Mouse (Mus musculus) myocyte (in vitro differentiated cells): ENCODE data around the gene Nr2f6. TPM values are rescaled to one million over a fixed set of nuclear protein-coding genes. Genes with fewer than 3 reads are reported as not detected.

Experiments used
- H3K27me3 ChIP-seq: one replicate; pipeline ENCODE4 v1.6.1; 2011; ENCODE audit not compliant: control insufficient read depth, insufficient read depth, insufficient read length
- H3K36me3 ChIP-seq: one replicate; pipeline ENCODE4 v1.6.1; 2011; ENCODE audit not compliant: control insufficient read depth, insufficient read depth
- H3K4me2 ChIP-seq: one replicate; pipeline ENCODE4 v1.6.1; 2011; ENCODE audit warnings: low read depth, control low read depth
- H3K4me3 ChIP-seq: one replicate; pipeline ENCODE4 v1.5.1; 2011; ENCODE audit warnings: mild to moderate bottlenecking, control low read depth, moderate library complexity
- H3K79me2 ChIP-seq: one replicate; pipeline ENCODE4 v1.6.1; 2011; ENCODE audit not compliant: control insufficient read depth, insufficient read depth
- H3ac ChIP-seq: one replicate; pipeline ENCODE4 v1.6.1; 2011; ENCODE audit not compliant: control insufficient read depth, insufficient read length
- CEBPB ChIP-seq: IDR thresholded peaks from 2 replicates; pipeline ENCODE4 v1.6.1; 2011; ENCODE audit warnings: mild to moderate bottlenecking, moderate library complexity; ENCODE audit not compliant: poor library complexity, insufficient read depth, severe bottlenecking
- E2F4 ChIP-seq: IDR thresholded peaks from one replicate; pipeline ENCODE4 v1.6.1; 2011; ENCODE audit warnings: mild to moderate bottlenecking, control low read depth, moderate library complexity; ENCODE audit not compliant: insufficient read depth
- MAX ChIP-seq: IDR thresholded peaks from one replicate; pipeline ENCODE4 v1.6.1; 2011; ENCODE audit warnings: low read depth, mild to moderate bottlenecking, control low read depth
- MYOD1 ChIP-seq, 3 experiments: IDR thresholded peaks; one replicate each; pipeline ENCODE4 v1.6.1; 2011; ENCODE audit warnings: control low read depth in 2 of 3, low read depth in 2 of 3, mild to moderate bottlenecking in 2 of 3, moderate library complexity in 1 of 3; ENCODE audit not compliant: insufficient read length in 2 of 3, control insufficient read depth in 1 of 3
- REST ChIP-seq: IDR thresholded peaks from one replicate; pipeline ENCODE4 v1.6.1; 2011; ENCODE audit warnings: mild to moderate bottlenecking, control low read depth, moderate library complexity; ENCODE audit not compliant: insufficient read depth, insufficient read length
- TCF3 ChIP-seq: IDR thresholded peaks from one replicate; pipeline ENCODE4 v1.6.1; 2011; ENCODE audit warnings: low read depth, control low read depth; ENCODE audit not compliant: insufficient read length
- USF1 ChIP-seq: IDR thresholded peaks from one replicate; pipeline ENCODE4 v1.6.1; 2011; ENCODE audit warnings: low read depth, mild to moderate bottlenecking, control low read depth, moderate library complexity
- polyA plus RNA-seq: library from polyadenylated mRNA; unstranded; fragments of >200 nt; fragmentation: generic; extraction: Trizol; gene quantifications from one replicate; pipeline ENCODE4 v1.2.1, GENCODE M21; 2012; ENCODE audit warnings: missing spikeins

Gene Nr2f6
- polyA plus RNA-seq, 1 experiment = 62.3 TPM

- Histone ChIP-seq H3ac (no peak overlapping the region), H3K4me2 (no peak overlapping the region), H3K27me3 (no peaks in the 10 kb centered on the region), H3K79me2 (peaks cover 5% of the 10 kb centered on the region), H3K4me3 (no peak overlapping the region), H3K36me3 (peaks cover 37% of the 10 kb centered on the region)
- TF ChIP-seq TCF3 (no peak), MAX (no peak), CEBPB (no peak), USF1 (no peak), REST (no peak), E2F4 (no peak), MYOD1 (IDR thresholded peaks at IDR 0.05; ENCODE audit: control insufficient read depth in 1 of 3, insufficient read length in 2 of 3, low read depth in 2 of 3) (no peak)
Measured at GRCm38 (mm10) chr8:71324848-71325247, 56.9 kb downstream of the Nr2f6 start.

Other genes starting within 250 kb of the Nr2f6 start
- gene Myo9b, start 109.2 kb downstream of the Nr2f6 start, polyA plus RNA-seq = 39.6 TPM
- 13.2 TPM for gene Haus8, start 109.0 kb downstream of the Nr2f6 start, polyA plus RNA-seq
- gene Use1, start 15.1 kb downstream of the Nr2f6 start, polyA plus RNA-seq = 180 TPM
- 15.2 TPM for gene Ocel1, start 10.7 kb downstream of the Nr2f6 start, polyA plus RNA-seq
- 0.02 TPM for gene Ushbp1, start 13.8 kb upstream of the Nr2f6 start, polyA plus RNA-seq
- 108 TPM for gene Babam1, start 14.9 kb upstream of the Nr2f6 start, polyA plus RNA-seq
- gene Ankle1, start 24.1 kb upstream of the Nr2f6 start, polyA plus RNA-seq = 1.3 TPM
- gene Abhd8, start 81.7 kb upstream of the Nr2f6 start, polyA plus RNA-seq = 67.0 TPM
- gene Mrpl34, start 83.0 kb upstream of the Nr2f6 start, polyA plus RNA-seq = 79.0 TPM
- gene Dda1, start 87.2 kb upstream of the Nr2f6 start, polyA plus RNA-seq = 117 TPM
- 27.5 TPM for gene Ano8, start 104.0 kb upstream of the Nr2f6 start, polyA plus RNA-seq
- 17.5 TPM for gene Gtpbp3, start 106.1 kb upstream of the Nr2f6 start, polyA plus RNA-seq
- 0.18 TPM for gene Plvap, start 129.8 kb upstream of the Nr2f6 start, polyA plus RNA-seq
- gene Ccdc194, start 143.8 kb upstream of the Nr2f6 start, polyA plus RNA-seq = 0.04 TPM
- gene Bst2, start 155.5 kb upstream of the Nr2f6 start, polyA plus RNA-seq = 33.9 TPM
- 61.5 TPM for gene Mvb12a, start 161.0 kb upstream of the Nr2f6 start, polyA plus RNA-seq
- 0.20 TPM for gene Tmem221, start 176.9 kb upstream of the Nr2f6 start, polyA plus RNA-seq
- gene Nxnl1, start 184.6 kb upstream of the Nr2f6 start, polyA plus RNA-seq = 0.04 TPM
- gene Slc27a1, start 186.9 kb upstream of the Nr2f6 start, polyA plus RNA-seq = 33.9 TPM
- gene Pgls, start 210.2 kb upstream of the Nr2f6 start, polyA plus RNA-seq = 248 TPM
- gene Fam129c, start 215.7 kb upstream of the Nr2f6 start, polyA plus RNA-seq = 2.9 TPM
- gene Colgalt1, start 229.0 kb upstream of the Nr2f6 start, polyA plus RNA-seq = 87.0 TPM